Mouse (Mus musculus) adrenal gland, postnatal 4 days (tissue): ENCODE measurements at regions not wholly inside any gene's neighbourhood (a gene's known extent, or its start where the extent isn't known, plus 50 kb on each side); places are given as distances from the start of the nearest gene placed in this dataset.

Source experiments
- DNase-seq, 2 experiments: peaks; one replicate each; pipeline ENCODE4 v3.0.0; 2021 to 2022; ENCODE audit warnings: low spot score in 2 of 2, mixed read lengths in 2 of 2

GRCm38 (mm10) chr11:112083019-112083418 is 699.0 kb upstream of the Sox9 start:
- no peak for DNase-seq

- DNase-seq: no peak
Measured at GRCm38 (mm10) chr11:112092168-112092567, 689.9 kb upstream of the Sox9 start.

GRCm38 (mm10) chr11:112095009-112095408 is 687.0 kb upstream of the Sox9 start:
- DNase-seq: no peak

GRCm38 (mm10) chr11:112098161-112098560 is 683.9 kb upstream of the Sox9 start:
- no peak for DNase-seq

GRCm38 (mm10) chr11:112103252-112103651 is 678.8 kb upstream of the Sox9 start:
- DNase-seq: no peak

GRCm38 (mm10) chr11:112106891-112107290 is 675.1 kb upstream of the Sox9 start:
- no peak for DNase-seq

- DNase-seq: no peak
Measured at GRCm38 (mm10) chr11:112107314-112107713, 674.7 kb upstream of the Sox9 start.

- DNase-seq: no peak
Measured at GRCm38 (mm10) chr11:112121026-112121425, 661.0 kb upstream of the Sox9 start.

- DNase-seq: no peak
Measured at GRCm38 (mm10) chr11:112121831-112122230, 660.2 kb upstream of the Sox9 start.

GRCm38 (mm10) chr11:112125249-112125933 is 656.6 kb upstream of the Sox9 start:
- no peak for DNase-seq

GRCm38 (mm10) chr11:112130090-112130489 is 651.9 kb upstream of the Sox9 start:
- DNase-seq: no peak

- no peak for DNase-seq
Measured at GRCm38 (mm10) chr11:112137401-112138020, 644.5 kb upstream of the Sox9 start.

GRCm38 (mm10) chr11:112140058-112140457 is 642.0 kb upstream of the Sox9 start:
- DNase-seq: no peak

GRCm38 (mm10) chr11:112140495-112140894 is 641.5 kb upstream of the Sox9 start:
- DNase-seq: no peak

- DNase-seq: no peak
Measured at GRCm38 (mm10) chr11:112140912-112141311, 641.1 kb upstream of the Sox9 start.

GRCm38 (mm10) chr11:112152051-112152450 is 630.0 kb upstream of the Sox9 start:
- DNase-seq: no peak

- no peak for DNase-seq
Measured at GRCm38 (mm10) chr11:112153198-112153597, 628.8 kb upstream of the Sox9 start.

- DNase-seq: no peak
Measured at GRCm38 (mm10) chr11:112154712-112155319, 627.2 kb upstream of the Sox9 start.

GRCm38 (mm10) chr11:112155339-112155955 is 626.6 kb upstream of the Sox9 start:
- DNase-seq: no peak

- no peak for DNase-seq
Measured at GRCm38 (mm10) chr11:112163681-112164265, 618.3 kb upstream of the Sox9 start.

- no peak for DNase-seq
Measured at GRCm38 (mm10) chr11:112173585-112173984, 608.4 kb upstream of the Sox9 start.

GRCm38 (mm10) chr11:112175302-112175701 is 606.7 kb upstream of the Sox9 start:
- DNase-seq: no peak
